Mouse (Mus musculus) frontal cortex, adult (tissue): ENCODE data around the gene Trpc5.

ENCODE experiments used
- ATAC-seq: cut with Nextera tagmentation; 2 replicates; pipeline ENCODE4 v1.9.2; 2017; ENCODE audit warnings: mild to moderate bottlenecking, moderate library complexity, mixed read lengths; ENCODE audit not compliant: low TSS enrichment

Gene Trpc5

DNA sequence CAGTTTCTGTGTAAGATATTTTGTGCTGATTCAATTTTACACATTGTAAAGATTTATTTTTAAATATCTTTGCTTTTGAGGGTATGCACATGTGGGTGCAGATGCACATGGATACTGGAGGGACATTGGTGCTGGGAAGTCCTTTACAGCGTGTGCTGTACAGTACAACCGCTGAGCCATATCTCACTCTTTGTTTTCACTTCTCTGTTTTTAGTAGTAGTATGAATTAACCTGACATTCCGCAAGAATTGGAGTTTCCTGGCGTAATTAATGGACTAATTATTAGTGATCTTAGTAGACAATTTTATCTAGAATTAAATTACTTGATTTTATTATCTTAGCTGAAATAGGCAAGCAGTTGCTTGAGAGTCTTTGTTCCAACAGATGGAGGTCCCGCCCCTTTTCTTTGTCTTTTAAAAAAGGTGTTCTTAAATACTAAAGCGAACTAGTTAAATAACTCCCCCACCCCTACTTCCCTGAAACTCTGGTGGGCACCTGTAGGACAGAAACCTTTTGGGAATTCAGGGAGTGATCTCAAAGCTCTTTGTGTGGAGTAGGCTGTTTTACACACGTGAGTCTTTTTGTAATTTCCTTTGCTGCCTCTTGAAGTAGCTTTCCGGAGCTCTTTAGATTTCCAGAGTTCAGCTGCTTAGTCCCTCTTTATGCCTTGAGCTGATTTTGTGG, 352.5 kb downstream of the Trpc5 start:
- no peak for ATAC-seq
